Mouse (Mus musculus) ES-E14 (cell line): Measurements from ENCODE around the gene Ttc39d.

Source experiments
- CHD2 ChIP-seq: IDR thresholded peaks from 2 replicates; pipeline ENCODE4 v1.6.1; 2014; ENCODE audit warnings: mild to moderate bottlenecking, low read depth, low read length, inconsistent platforms
- HCFC1 ChIP-seq: IDR thresholded peaks from 2 replicates; pipeline ENCODE4 v1.6.1; 2012; ENCODE audit warnings: low read length, inconsistent platforms, borderline replicate concordance; ENCODE audit not compliant: insufficient read depth
- ZC3H11A ChIP-seq: IDR thresholded peaks from 2 replicates; pipeline ENCODE4 v1.6.1; 2012; ENCODE audit warnings: low read depth, mild to moderate bottlenecking, inconsistent platforms, low read length, borderline replicate concordance

DNA sequence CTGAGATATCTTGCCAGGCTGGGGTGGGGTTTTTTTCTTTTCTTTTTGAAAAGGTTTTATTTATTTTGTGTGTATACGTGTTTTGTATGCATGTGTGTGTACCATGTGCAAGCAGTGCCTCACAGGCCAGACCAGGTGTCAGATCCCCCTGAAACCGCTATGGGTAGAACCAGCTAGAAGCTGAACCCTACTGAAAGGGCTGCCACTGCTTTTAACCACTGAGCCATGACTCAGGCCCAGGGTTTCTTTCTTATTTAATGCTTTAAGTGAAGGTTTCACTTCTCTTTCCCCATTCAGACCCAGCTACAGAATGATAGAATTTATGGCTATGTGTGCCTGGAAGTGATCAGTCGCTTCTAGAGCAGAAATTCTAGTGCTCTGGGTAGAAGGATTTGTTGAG is 29.5 kb downstream of the Ttc39d start:
- TF ChIP-seq HCFC1 (no peak), ZC3H11A (no peak), CHD2 (no peak)
